8 mouse cellular contexts compared by ENCODE assay signal in the genomic region with DNA sequence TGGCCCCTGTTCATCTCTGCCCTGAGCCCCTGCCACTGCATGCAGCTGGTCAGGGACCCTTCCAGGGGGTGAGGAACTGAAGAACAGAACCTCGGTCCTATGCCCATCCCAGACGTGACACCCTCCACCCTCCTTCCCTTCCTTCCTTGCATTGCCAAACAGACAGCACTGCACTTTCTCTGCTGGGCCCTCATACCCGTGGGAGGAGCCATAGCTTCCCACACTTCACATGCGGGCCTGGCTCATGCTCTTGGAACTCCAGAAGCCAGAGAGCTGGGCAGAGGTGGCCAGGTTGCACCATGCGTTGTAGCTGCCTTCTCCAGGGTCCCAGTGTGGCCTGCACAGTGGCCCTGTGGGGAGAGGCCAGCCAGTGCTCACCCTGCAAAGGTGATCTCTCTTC.
DNase-seq lines count a peak whose midpoint lies in the region; ATAC-seq lines count a peak whose summit lies in the region.
"Had no signal": no experiment of that assay in that cellular context is flagged by ENCODE, and none has a peak within 500 bp of the region (broad histone marks: within the 10 kb centered on the region; RNA-seq: fewer than 3 reads in every experiment).

No protein-coding gene starts in this region.

- peak; percentile 35 to 57 for DNase-seq in kidney, postnatal 4 days
- no peak for DNase-seq in kidney, adult 8-10 months
- no peak for DNase-seq in embryonic facial prominence, embryonic 10.5 days (ENCODE audit: low spot score)
- DNase-seq in forebrain, embryonic 14.5 days (ENCODE audit: low spot score), result no peak
- no peak for DNase-seq in urinary bladder, postnatal 4 days (ENCODE audit: low spot score in 2 of 2)
- no peak for DNase-seq in cerebellum, postnatal 14 days
- DNase-seq: right cerebral cortex, postnatal 14 days had no signal

- no peak overlapping the region for H3K4me2 ChIP-seq in forebrain, embryonic 14.5 days (ENCODE audit: low read length)
- H3K4me2 ChIP-seq in midbrain, embryonic 13.5 days (replicated peaks), result no peak overlapping the region

- 44% methylated on average over 5 of the region's 5 CpGs for WGBS in embryonic facial prominence, embryonic 10.5 days
- 40% methylated on average over 5 of the region's 5 CpGs for WGBS in forebrain, embryonic 14.5 days
- 53% methylated on average over 5 of the region's 5 CpGs for WGBS in midbrain, embryonic 13.5 days

- H3K9me3 ChIP-seq in embryonic facial prominence, embryonic 10.5 days, result no peaks in the 10 kb centered on the region
- 0 out of 2 replicates have a peak, but pooled peaks cover 2% of the 10 kb centered on the region for H3K9me3 ChIP-seq in forebrain, embryonic 14.5 days (replicated peaks; ENCODE audit: control insufficient read depth, low read length)
- H3K9me3 ChIP-seq in midbrain, embryonic 13.5 days, result no peaks in the 10 kb centered on the region

- no peaks in the 10 kb centered on the region for H3K27me3 ChIP-seq in embryonic facial prominence, embryonic 10.5 days (replicated peaks; ENCODE audit: low read depth, poor library complexity, severe bottlenecking)
- H3K27me3 ChIP-seq in forebrain, embryonic 14.5 days (replicated peaks; ENCODE audit: control insufficient read depth, insufficient read depth, low read length), result no peaks in the 10 kb centered on the region
- H3K27me3 ChIP-seq in midbrain, embryonic 13.5 days, result no peaks in the 10 kb centered on the region

- H3K4me1 ChIP-seq in embryonic facial prominence, embryonic 10.5 days, result peaks cover 35% of the 10 kb centered on the region
- H3K4me1 ChIP-seq in forebrain, embryonic 14.5 days (ENCODE audit: control insufficient read depth, insufficient read depth, low read length), result no peaks in the 10 kb centered on the region; the same call in 1 of the 2 replicates
- H3K4me1 ChIP-seq in midbrain, embryonic 13.5 days (replicated peaks), result peaks cover 26% of the 10 kb centered on the region

- peak overlapping the region; percentile 13; the same call in 1 of the 2 replicates for H3K9ac ChIP-seq in forebrain, embryonic 14.5 days (ENCODE audit: low read length)
- peak overlapping the region; percentile 28; the same call in 1 of the 2 replicates for H3K9ac ChIP-seq in midbrain, embryonic 13.5 days (replicated peaks)

- ATAC-seq in forebrain, embryonic 14.5 days, result no peak
- ATAC-seq in midbrain, embryonic 13.5 days, result no peak

- no peak overlapping the region for H3K4me3 ChIP-seq in embryonic facial prominence, embryonic 10.5 days
- no peak overlapping the region for H3K4me3 ChIP-seq in forebrain, embryonic 14.5 days (ENCODE audit: low read depth, low read length)
- no peak overlapping the region for H3K4me3 ChIP-seq in midbrain, embryonic 13.5 days (replicated peaks)

- H3K36me3 ChIP-seq in embryonic facial prominence, embryonic 10.5 days (replicated peaks), result peaks cover 87% of the 10 kb centered on the region
- peaks cover 52% of the 10 kb centered on the region for H3K36me3 ChIP-seq in forebrain, embryonic 14.5 days (ENCODE audit: control insufficient read depth, insufficient read depth, low read length)
- peaks cover 54% of the 10 kb centered on the region for H3K36me3 ChIP-seq in midbrain, embryonic 13.5 days

- H3K27ac ChIP-seq in embryonic facial prominence, embryonic 10.5 days (replicated peaks), result peak overlapping the region; percentile 68
- peak overlapping the region; percentile 17; the same call in 1 of the 2 replicates for H3K27ac ChIP-seq in forebrain, embryonic 14.5 days (ENCODE audit: low read depth, low read length)
- peak overlapping the region; percentile 65 for H3K27ac ChIP-seq in midbrain, embryonic 13.5 days

Comparison
In these comparisons a context has a peak if more than half of its experiments do, and no peak if none do; other contexts are left out.
1. DNase-seq: peak in kidney, postnatal 4 days (2 of 2); none in kidney, adult 8-10 months (0 of 2), embryonic facial prominence, embryonic 10.5 days (single experiment), forebrain, embryonic 14.5 days (single experiment), urinary bladder, postnatal 4 days (0 of 2) and cerebellum, postnatal 14 days (0 of 2).
2. H3K27ac ChIP-seq: peak in every context shown above with its lines; median percentile 68 in embryonic facial prominence, embryonic 10.5 days; 65 in midbrain, embryonic 13.5 days; 17 in forebrain, embryonic 14.5 days.